Mouse (Mus musculus): ENCODE measurements around the gene Cdh20. TPM values are rescaled to one million over a fixed set of nuclear protein-coding genes. Genes with fewer than 3 reads are reported as not detected.

The Cdh20 gene
- 1.7 and 2.3 TPM in 2 replicates for polyA plus RNA-seq (2012; rRNA removed)

DNA sequence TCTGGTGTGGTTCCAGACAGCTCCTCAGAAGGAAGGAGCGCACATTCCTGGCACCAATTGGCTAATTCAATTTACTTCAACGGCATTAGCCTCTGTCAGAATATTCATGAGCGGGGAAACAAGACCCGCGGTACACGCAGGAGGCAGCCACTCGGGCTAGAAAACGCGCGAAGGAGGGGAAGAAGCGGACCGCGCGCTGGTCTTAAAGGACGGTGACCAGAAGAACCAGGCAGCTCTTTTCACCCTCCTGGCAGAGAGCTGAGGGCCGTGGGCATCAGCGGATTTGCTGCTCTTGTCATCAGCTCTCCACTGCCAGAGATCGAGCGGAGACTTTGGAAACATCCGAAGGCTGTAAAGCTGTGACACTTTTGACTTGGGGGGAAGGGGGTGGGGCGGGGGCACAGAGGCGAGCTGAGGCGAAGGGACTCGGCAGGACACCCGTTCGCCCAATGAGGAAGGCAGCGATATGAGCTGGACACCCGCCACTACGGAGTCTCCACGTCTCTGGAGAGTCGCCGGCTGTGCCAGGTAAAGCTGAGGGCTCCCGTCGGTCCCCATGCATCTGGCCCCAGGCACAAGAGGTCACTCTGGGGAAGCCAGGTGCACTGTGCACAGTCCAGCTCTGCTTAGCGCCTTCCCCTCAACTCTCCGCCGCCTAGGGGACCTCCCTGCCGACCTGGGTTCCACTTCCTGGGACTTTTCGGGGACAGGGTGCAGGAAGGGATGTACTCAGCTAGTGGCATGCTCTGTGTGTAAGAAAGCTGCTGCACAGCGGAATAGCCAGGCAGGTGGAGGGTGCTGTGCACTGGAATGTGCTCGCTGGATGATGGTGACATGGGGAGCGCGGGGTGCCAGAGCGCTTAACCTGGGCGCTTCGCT, at the start of gene Cdh20:
Gene Cdh20 (plus strand): TSS at position 159 of the 879 bp plus-strand sequence.

All from central nervous system, embryonic 11.5 days (tissue).